Mouse (Mus musculus) megakaryocyte, embryonic 14.5 days (primary cell): Measurements from ENCODE around the gene Slco1a5.

Experiments
- FLI1 ChIP-seq: IDR thresholded peaks from 2 replicates; pipeline ENCODE4 v1.6.1; 2012; ENCODE audit warnings: low read length, inconsistent platforms, mixed read lengths
- GATA1 ChIP-seq: IDR thresholded peaks from 3 replicates; pipeline ENCODE4 v1.6.1; 2012; ENCODE audit warnings: mixed read lengths, low read length, inconsistent platforms, borderline replicate concordance

DNA sequence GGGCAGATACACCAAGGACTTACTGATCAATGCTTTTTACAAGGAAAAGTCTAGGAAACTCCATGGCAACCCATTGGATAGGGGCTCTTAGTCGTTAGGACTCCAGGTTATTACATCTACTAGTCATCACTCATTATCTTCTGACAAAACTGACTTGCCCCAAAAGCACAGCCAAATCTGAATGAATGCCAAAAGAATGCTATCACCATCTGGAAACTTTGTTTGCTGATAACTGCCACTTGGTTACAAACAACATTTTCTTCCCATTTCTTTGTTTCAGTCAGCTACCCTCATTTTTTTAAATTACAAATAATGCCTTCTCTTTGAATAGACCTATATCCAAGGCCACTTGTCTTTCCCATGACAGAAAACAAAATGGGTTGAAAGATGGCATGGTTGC lies 6.4 kb upstream of the Slco1a5 start:
- TF ChIP-seq GATA1 (no peak), FLI1 (no peak)
